Mouse (Mus musculus) olfactory bulb, adult 2 months (tissue): ENCODE measurements around the gene Ints4. TPM values are rescaled to one million over a fixed set of nuclear protein-coding genes. Genes with fewer than 3 reads are reported as not detected.

Experiments used
- H3K27ac ChIP-seq: fragments of 200-500 bp; 2 replicates; pipeline ENCODE4 v1.5.1; 2012; ENCODE audit warnings: low read depth, low read length; ENCODE audit not compliant: insufficient read depth
- H3K4me1 ChIP-seq: fragments of 200-500 bp; 2 replicates; pipeline ENCODE4 v1.6.1; 2012; ENCODE audit warnings: low read length; ENCODE audit not compliant: control insufficient read depth, insufficient read depth
- H3K4me3 ChIP-seq: fragments of 200-500 bp; 2 replicates; pipeline ENCODE4 v1.5.1; 2012; ENCODE audit warnings: mild to moderate bottlenecking, low read depth, low read length, moderate library complexity; ENCODE audit not compliant: insufficient read depth
- CTCF ChIP-seq: fragments of 200-500 bp; IDR thresholded peaks from 2 replicates; pipeline ENCODE4 v1.5.1; 2012; ENCODE audit warnings: low read depth, mild to moderate bottlenecking, low read length, moderate library complexity; ENCODE audit not compliant: insufficient read depth
- POLR2A ChIP-seq: fragments of 200-500 bp; IDR thresholded peaks from 2 replicates; pipeline ENCODE4 v1.6.1; 2012; ENCODE audit warnings: mild to moderate bottlenecking, low read depth, low read length, moderate library complexity; ENCODE audit not compliant: insufficient read depth
- WGBS: fragments of 180-500 bp; shearing (Covaris S2); methylation state at CpG from one replicate; pipeline ENCODE4 v1.1.7; 2018; 5-methylcytosine and 5-hydroxymethylcytosine counted together
- polyA plus RNA-seq: library from polyadenylated mRNA; stranded (reverse); fragments of >200 nt; gene quantifications from 2 replicates; pipeline ENCODE4 v1.2.4, GENCODE M21; 2012; ENCODE audit warnings: low replicate concordance; ENCODE audit not compliant: missing spikeins, insufficient read depth, insufficient read length

The Ints4 gene
- polyA plus RNA-seq, 1 experiment, result not detected

- Histone ChIP-seq H3K4me3 (no peak overlapping the region), H3K27ac (no peak overlapping the region), H3K4me1 (peaks cover 9% of the 10 kb centered on the region)
- 95% methylated on average over 10 of the region's 10 CpGs for WGBS
- TF ChIP-seq CTCF (no peak), POLR2A (no peak)
These were observed 26.0 kb upstream of the Ints4 start for GRCm38 (mm10) chr7:97454795-97455194.

- peaks cover 9% of the 10 kb centered on the region for H3K4me1 ChIP-seq
- TF ChIP-seq POLR2A, result no peak
- no peak for TF ChIP-seq CTCF
- H3K4me3 ChIP-seq, result no peak overlapping the region
- no peak overlapping the region for H3K27ac ChIP-seq
- 72% methylated on average over 3 of the region's 3 CpGs for WGBS
These were observed 25.2 kb upstream of the Ints4 start for GRCm38 (mm10) chr7:97455577-97455976.

DNA sequence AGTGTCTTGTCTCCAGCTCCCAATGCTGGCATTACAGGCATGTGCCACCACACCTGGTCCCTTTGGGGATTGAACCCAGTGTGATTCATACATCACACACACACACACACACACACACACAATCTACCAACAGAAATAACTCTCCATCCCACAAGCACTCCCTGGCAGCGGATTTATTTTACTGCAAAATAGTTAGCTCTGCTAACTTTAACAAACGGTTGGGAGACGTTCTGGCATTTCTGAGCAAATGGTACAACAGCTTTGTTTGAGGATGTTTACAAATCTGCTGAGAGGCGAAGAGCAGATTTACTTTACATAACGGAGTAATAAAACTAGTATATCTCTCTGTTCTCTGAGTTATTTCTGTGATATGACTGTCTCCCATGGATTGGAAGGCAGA, 7.8 kb upstream of the Ints4 start:
- 73% methylated on average over 5 of the region's 5 CpGs for WGBS
- TF ChIP-seq POLR2A (no peak), CTCF (no peak)
- Histone ChIP-seq H3K4me3 (no peak overlapping the region), H3K4me1 (no peaks in the 10 kb centered on the region), H3K27ac (no peak overlapping the region)

DNA sequence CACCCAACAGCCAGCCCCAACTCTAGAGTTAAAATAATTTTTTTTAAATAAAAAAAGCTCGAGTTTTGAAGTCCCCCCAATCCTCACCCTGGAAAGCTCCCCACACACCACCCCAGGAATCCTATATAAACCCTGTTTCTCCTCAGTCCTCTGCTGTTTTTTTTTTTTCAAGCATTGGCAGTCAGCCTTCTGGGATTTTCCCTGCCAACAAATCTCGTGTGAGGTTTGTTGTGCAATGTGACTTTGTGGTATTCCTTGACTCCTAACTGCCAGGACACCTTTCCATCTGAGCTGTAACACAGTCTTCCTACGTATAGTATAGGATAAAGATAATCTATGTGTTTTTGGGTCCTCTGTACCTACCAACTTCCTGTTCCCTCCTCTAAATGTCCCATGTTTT, 1.4 kb upstream of the Ints4 start:
- no peak for TF ChIP-seq CTCF
- TF ChIP-seq POLR2A, result no peak
- H3K4me3 ChIP-seq, result no peak overlapping the region
- H3K4me1 ChIP-seq, result peaks cover 2% of the 10 kb centered on the region; the same call in 1 of the 2 replicates
- WGBS, result 44% methylated on average over 3 of the region's 3 CpGs
- H3K27ac ChIP-seq, result no peak overlapping the region

DNA sequence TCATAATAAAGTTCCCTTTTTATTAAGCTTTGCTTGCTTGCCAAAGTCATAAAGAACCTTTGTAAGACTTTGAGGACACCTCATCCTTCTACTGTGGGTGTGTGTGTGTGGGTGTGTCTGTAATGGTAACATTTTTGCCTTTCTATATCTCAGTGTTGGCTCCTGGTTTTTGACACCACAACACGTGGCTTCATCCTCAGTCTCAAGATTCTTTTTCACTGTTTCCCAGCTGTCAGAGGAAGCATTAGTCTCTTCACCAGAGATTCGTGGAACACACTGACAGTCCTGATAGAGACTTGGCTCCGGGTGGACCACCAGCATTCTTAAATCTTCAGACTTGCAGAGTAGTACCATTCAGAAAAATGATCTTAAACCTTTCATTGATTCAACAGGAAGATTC, 466 bp upstream of the Ints4 start:
- 14% methylated on average over 3 of the region's 3 CpGs for WGBS
- Histone ChIP-seq H3K4me1 (peaks cover 2% of the 10 kb centered on the region; the same call in 1 of the 2 replicates), H3K4me3 (no peak overlapping the region), H3K27ac (no peak overlapping the region)
- TF ChIP-seq CTCF (no peak), POLR2A (no peak)

DNA sequence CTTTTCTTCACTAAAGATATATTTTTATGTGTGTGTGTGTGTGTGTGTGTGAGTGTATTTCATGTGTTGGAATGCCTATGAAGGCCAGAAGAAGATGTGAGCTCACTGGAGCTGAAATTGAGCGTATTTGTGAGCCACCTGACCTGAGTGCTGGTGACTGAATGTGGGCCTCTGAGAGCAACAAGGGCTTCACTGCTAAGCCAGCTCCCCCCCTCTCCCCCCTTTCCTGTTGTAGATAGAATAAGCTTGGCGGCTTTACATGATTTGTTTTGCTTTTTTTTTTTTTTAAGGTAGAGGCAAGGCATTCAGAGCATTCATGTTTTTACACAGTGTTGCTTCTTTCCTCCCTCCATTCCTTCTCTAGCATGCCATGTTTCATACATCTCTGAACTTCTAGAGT, 2.6 kb downstream of the Ints4 start:
- TF ChIP-seq CTCF (no peak), POLR2A (no peak)
- no peak overlapping the region for H3K27ac ChIP-seq
- peaks cover 2% of the 10 kb centered on the region; the same call in 1 of the 2 replicates for H3K4me1 ChIP-seq
- no peak overlapping the region for H3K4me3 ChIP-seq
- WGBS, result 60% methylated on average over 2 of the region's 2 CpGs

DNA sequence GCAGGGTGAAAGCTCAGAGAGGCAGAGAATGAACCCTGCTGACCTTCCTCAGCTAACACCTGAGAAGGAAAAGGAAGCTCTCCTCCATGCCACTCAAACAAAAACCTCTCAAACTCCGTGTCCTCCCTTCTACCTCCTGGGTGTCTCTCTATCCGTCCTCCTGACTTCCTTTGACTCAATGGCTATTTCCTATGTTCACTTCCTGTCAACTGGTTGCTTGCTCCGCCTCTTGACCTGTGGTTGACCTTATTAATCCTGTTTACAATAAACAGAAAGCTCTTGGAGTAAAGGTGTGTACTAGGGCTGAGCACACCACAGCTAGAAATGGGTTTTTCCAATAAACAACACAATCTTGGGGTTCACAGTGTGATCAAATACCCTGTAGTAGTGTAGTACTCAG, 10.4 kb downstream of the Ints4 start:
- TF ChIP-seq POLR2A (no peak), CTCF (no peak)
- H3K27ac ChIP-seq, result no peak overlapping the region
- H3K4me1 ChIP-seq, result no peaks in the 10 kb centered on the region
- no peak overlapping the region for H3K4me3 ChIP-seq
- 78% methylated on average over 3 of the region's 3 CpGs for WGBS

DNA sequence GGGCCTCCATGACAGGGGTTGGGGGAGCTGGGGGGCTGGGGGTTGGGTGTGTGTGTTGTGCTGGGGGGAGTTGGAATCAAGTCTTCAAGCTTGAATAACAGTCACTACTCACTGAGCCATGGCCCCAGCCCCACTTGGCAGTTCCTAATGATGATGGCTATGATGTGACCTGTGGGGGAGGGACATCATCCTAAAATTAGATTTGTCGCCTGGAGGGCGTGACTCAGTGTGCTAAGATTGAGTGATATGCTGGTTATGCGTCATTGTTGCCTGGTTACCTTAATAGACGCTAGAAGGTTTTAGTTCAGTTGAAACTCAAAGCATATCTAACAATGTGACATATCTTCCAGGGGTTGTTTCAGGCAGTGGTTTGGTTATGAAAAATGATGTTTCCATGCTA, 11.7 kb downstream of the Ints4 start:
- WGBS, result 93% methylated on average over 4 of the region's 4 CpGs
- TF ChIP-seq CTCF, result no peak
- TF ChIP-seq POLR2A, result no peak
- Histone ChIP-seq H3K27ac (no peak overlapping the region), H3K4me1 (no peaks in the 10 kb centered on the region), H3K4me3 (no peak overlapping the region)

- Histone ChIP-seq H3K4me3 (no peak overlapping the region), H3K27ac (no peak overlapping the region), H3K4me1 (no peaks in the 10 kb centered on the region)
- no peak for TF ChIP-seq CTCF
- TF ChIP-seq POLR2A, result no peak
These were observed 14.3 kb downstream of the Ints4 start for GRCm38 (mm10) chr7:97495052-97495451.
